Mouse (Mus musculus): ENCODE data around the gene Klf15.

DNA sequence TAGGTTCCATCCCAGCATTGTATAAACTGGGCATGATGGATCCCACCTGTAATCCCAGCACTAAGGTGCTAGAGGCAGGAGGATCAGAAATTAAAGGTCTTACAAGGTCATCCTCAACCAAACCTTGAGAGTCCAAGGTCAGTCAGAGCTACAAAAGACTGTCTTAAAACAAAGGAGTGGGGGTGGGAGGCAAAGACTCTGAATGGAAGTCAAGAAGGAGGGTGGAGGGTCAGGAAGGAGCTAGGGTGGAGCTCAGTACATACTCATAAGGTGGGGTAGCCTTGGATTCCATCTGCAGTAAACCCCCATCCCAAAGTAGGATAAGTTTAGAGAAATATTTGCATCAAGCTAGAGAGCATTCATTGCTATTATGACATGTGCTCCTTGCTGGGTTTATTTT is 9.8 kb upstream of the Klf15 start:
- TF ChIP-seq CTCF (IDR thresholded peaks at IDR 0.05; ENCODE audit: borderline replicate concordance, extremely low read depth, insufficient read depth, insufficient read length) (no peak), POLR2A (IDR thresholded peaks at IDR 0.05; ENCODE audit: borderline replicate concordance, extremely low read depth, insufficient read depth, insufficient read length, poor library complexity, severe bottlenecking) (no peak)
